Mouse (Mus musculus) heart, embryonic 10.5 days (tissue): ENCODE measurements around the gene Exoc7. TPM values are rescaled to one million over a fixed set of nuclear protein-coding genes. Genes with fewer than 3 reads are reported as not detected.
A peak's percentile ranks its signal among the peaks of the same experiment; 100 is the strongest.
"Not testable (repeated sequence)": the region's sequence is repeated elsewhere in the genome, so short reads cannot be mapped to it uniquely, and the experiment has no call there.

Experiments
- DNase-seq: peaks from one replicate; pipeline ENCODE4 v3.0.0-alpha.2; 2017; ENCODE audit warnings: low spot score
- H3K27ac ChIP-seq: fragments of 300-500 bp; sonication (generic); 2 replicates; pipeline ENCODE4 v1.5.1; 2016; ENCODE audit warnings: mild to moderate bottlenecking
- H3K27me3 ChIP-seq: fragments of 300-500 bp; sonication (generic); 2 replicates; pipeline ENCODE4 v1.6.1; 2016; ENCODE audit warnings: mild to moderate bottlenecking; ENCODE audit not compliant: poor library complexity, insufficient read depth, severe bottlenecking
- H3K36me3 ChIP-seq: fragments of 300-500 bp; sonication (generic); 2 replicates; pipeline ENCODE4 v1.6.1; 2016; ENCODE audit warnings: mild to moderate bottlenecking, moderate library complexity
- H3K4me1 ChIP-seq: fragments of 300-500 bp; sonication (generic); 2 replicates; pipeline ENCODE4 v1.6.1; 2016; ENCODE audit warnings: mild to moderate bottlenecking
- H3K4me3 ChIP-seq: fragments of 300-500 bp; sonication (generic); 2 replicates; pipeline ENCODE4 v1.5.1; 2016; ENCODE audit warnings: mild to moderate bottlenecking, moderate library complexity
- H3K9me3 ChIP-seq: fragments of 300-500 bp; sonication (generic); 2 replicates; pipeline ENCODE4 v1.6.1; 2016; ENCODE audit warnings: mild to moderate bottlenecking, moderate library complexity
- WGBS: fragments of 180-500 bp; shearing (Covaris S2); methylation state at CpG from one replicate; pipeline ENCODE4 v1.1.7; 2016; 5-methylcytosine and 5-hydroxymethylcytosine counted together
- polyA plus RNA-seq: library from polyadenylated mRNA; unstranded; fragments of >200 nt; fragmentation: Nextera tagmentation; extraction: Ambion mirVana; gene quantifications from 2 replicates; pipeline ENCODE4 v1.2.1, GENCODE M21; 2016

Gene Exoc7
- polyA plus RNA-seq, 1 experiment from 2014 or later: 56.4 TPM

GRCm38 (mm10) chr11:116282912-116283521, 24.0 kb downstream of the Exoc7 start:
- Histone ChIP-seq H3K4me1 (peaks cover 30% of the 10 kb centered on the region), H3K27me3 (peaks cover 69% of the 10 kb centered on the region), H3K36me3 (peaks cover 10% of the 10 kb centered on the region), H3K4me3 (peak overlapping the region; percentile 16), H3K27ac (no peak overlapping the region), H3K9me3 (no peaks in the 10 kb centered on the region)
- no peak for DNase-seq
- WGBS: 10% methylated on average over 48 of the region's 48 CpGs

GRCm38 (mm10) chr11:116282089-116282488, 24.9 kb downstream of the Exoc7 start:
- DNase-seq: no peak
- Histone ChIP-seq H3K27me3 (peaks cover 69% of the 10 kb centered on the region), H3K4me3 (peak overlapping the region; percentile 52), H3K36me3 (peaks cover under 1% of the 10 kb centered on the region; the same call in 1 of the 2 replicates), H3K4me1 (peaks cover 21% of the 10 kb centered on the region), H3K9me3 (no peaks in the 10 kb centered on the region), H3K27ac (no peak overlapping the region)
- 4% methylated on average over 11 of the region's 11 CpGs for WGBS

- WGBS: 2% methylated on average over 18 of the region's 18 CpGs
- Histone ChIP-seq H3K4me3 (peak overlapping the region; percentile 52), H3K36me3 (no peaks in the 10 kb centered on the region), H3K4me1 (peaks cover 21% of the 10 kb centered on the region), H3K27ac (no peak overlapping the region), H3K27me3 (peaks cover 69% of the 10 kb centered on the region), H3K9me3 (no peaks in the 10 kb centered on the region)
- no peak for DNase-seq
These were observed 25.4 kb downstream of the Exoc7 start for GRCm38 (mm10) chr11:116281671-116282070.

GRCm38 (mm10) chr11:116280751-116281663, 26.0 kb downstream of the Exoc7 start, which contains the start of gene Galr2:
Gene Galr2 (plus strand): TSS chr11:116280939.
- 6% methylated on average over 48 of the region's 48 CpGs for WGBS
- no peaks in the 10 kb centered on the region for H3K9me3 ChIP-seq
- DNase-seq: no peak
- peaks cover 21% of the 10 kb centered on the region for H3K4me1 ChIP-seq
- peaks cover 64% of the 10 kb centered on the region for H3K27me3 ChIP-seq
- no peaks in the 10 kb centered on the region for H3K36me3 ChIP-seq
- no peak within 1 kb of the TSS for H3K27ac ChIP-seq
- peak within 1 kb of the TSS; percentile 52 for H3K4me3 ChIP-seq

- H3K9me3 ChIP-seq, DNase-seq, H3K27ac ChIP-seq, H3K36me3 ChIP-seq, H3K4me3 ChIP-seq: not testable (repeated sequence)
- 83% methylated on average over 1 of the region's 1 CpGs for WGBS
- Histone ChIP-seq H3K4me1 (peaks cover 25% of the 10 kb centered on the region), H3K27me3 (peaks cover 26% of the 10 kb centered on the region)
These were observed 29.8 kb downstream of the Exoc7 start for GRCm38 (mm10) chr11:116277184-116277583.

GRCm38 (mm10) chr11:116274045-116274666, 32.9 kb downstream of the Exoc7 start, which contains the start of gene Srp68:
Gene Srp68 (minus strand): TSS chr11:116274217.
- Histone ChIP-seq H3K27ac (peak within 1 kb of the TSS; percentile 94), H3K27me3 (no peaks in the 10 kb centered on the region), H3K4me1 (peaks cover 24% of the 10 kb centered on the region), H3K9me3 (no peaks in the 10 kb centered on the region), H3K36me3 (peaks cover 28% of the 10 kb centered on the region), H3K4me3 (peak within 1 kb of the TSS; percentile 97)
- DNase-seq: peak; percentile 96
- WGBS: 4% methylated on average over 32 of the region's 32 CpGs

GRCm38 (mm10) chr11:116273469-116274044, 33.5 kb downstream of the Exoc7 start:
- peak overlapping the region; percentile 97 for H3K4me3 ChIP-seq
- no peaks in the 10 kb centered on the region for H3K27me3 ChIP-seq
- peaks cover 24% of the 10 kb centered on the region for H3K4me1 ChIP-seq
- peak overlapping the region; percentile 94 for H3K27ac ChIP-seq
- H3K9me3 ChIP-seq: no peaks in the 10 kb centered on the region
- DNase-seq: no peak
- H3K36me3 ChIP-seq: peaks cover 34% of the 10 kb centered on the region
- WGBS: under 1% methylated on average over 39 of the region's 39 CpGs

GRCm38 (mm10) chr11:116272589-116273468, 34.2 kb downstream of the Exoc7 start:
- Histone ChIP-seq H3K4me3 (peak overlapping the region; percentile 97), H3K9me3 (no peaks in the 10 kb centered on the region), H3K4me1 (peaks cover 24% of the 10 kb centered on the region), H3K36me3 (peaks cover 41% of the 10 kb centered on the region), H3K27me3 (no peaks in the 10 kb centered on the region), H3K27ac (peak overlapping the region; percentile 94)
- no peak for DNase-seq
- WGBS: 53% methylated on average over 12 of the region's 12 CpGs

- H3K27me3 ChIP-seq: no peaks in the 10 kb centered on the region
- 93% methylated on average over 8 of the region's 8 CpGs for WGBS
- H3K4me1 ChIP-seq: peaks cover 22% of the 10 kb centered on the region
- H3K4me3 ChIP-seq: no peak overlapping the region
- H3K27ac ChIP-seq: no peak overlapping the region
- peaks cover 74% of the 10 kb centered on the region for H3K36me3 ChIP-seq
- DNase-seq: no peak
- H3K9me3 ChIP-seq: no peaks in the 10 kb centered on the region
These were observed 37.5 kb downstream of the Exoc7 start for GRCm38 (mm10) chr11:116269560-116269959.

- Histone ChIP-seq H3K4me1 (peaks cover 18% of the 10 kb centered on the region), H3K27ac (no peak overlapping the region), H3K36me3 (peaks cover 86% of the 10 kb centered on the region), H3K27me3 (no peaks in the 10 kb centered on the region), H3K4me3 (no peak overlapping the region), H3K9me3 (no peaks in the 10 kb centered on the region)
- DNase-seq: no peak
- 95% methylated on average over 6 of the region's 6 CpGs for WGBS
These were observed 38.7 kb downstream of the Exoc7 start for GRCm38 (mm10) chr11:116268313-116268712.

GRCm38 (mm10) chr11:116267637-116268036, 39.4 kb downstream of the Exoc7 start:
- no peaks in the 10 kb centered on the region for H3K9me3 ChIP-seq
- DNase-seq: no peak
- peaks cover 13% of the 10 kb centered on the region for H3K4me1 ChIP-seq
- no peak overlapping the region for H3K4me3 ChIP-seq
- WGBS: 85% methylated on average over 8 of the region's 8 CpGs
- peaks cover 93% of the 10 kb centered on the region for H3K36me3 ChIP-seq
- H3K27ac ChIP-seq: no peak overlapping the region
- no peaks in the 10 kb centered on the region for H3K27me3 ChIP-seq

GRCm38 (mm10) chr11:116265850-116266249, 41.2 kb downstream of the Exoc7 start:
- Histone ChIP-seq H3K9me3 (no peaks in the 10 kb centered on the region), H3K27me3 (no peaks in the 10 kb centered on the region), H3K36me3 (peaks cover 100% of the 10 kb centered on the region), H3K27ac (no peak overlapping the region), H3K4me3 (no peak overlapping the region), H3K4me1 (0 out of 2 replicates have a peak, but pooled peaks cover 4% of the 10 kb centered on the region)
- no peak for DNase-seq
- 86% methylated on average over 4 of the region's 4 CpGs for WGBS
